Mouse (Mus musculus) kidney, adult 11 months (tissue): Measurements from ENCODE around the gene Lpin1.

ENCODE experiments used
- DNase-seq: peaks from one replicate; pipeline ENCODE4 v3.0.0; 2022

Lpin1 gene

GRCm38 (mm10) chr12:16570371-16571060 is 40.2 kb downstream of the Lpin1 start:
- DNase-seq: no peak

- DNase-seq: no peak
These were observed 41.7 kb downstream of the Lpin1 start for GRCm38 (mm10) chr12:16568936-16569650.

GRCm38 (mm10) chr12:16568496-16568895 is 42.3 kb downstream of the Lpin1 start:
- DNase-seq: no peak

- DNase-seq: no peak
These were observed 42.7 kb downstream of the Lpin1 start for GRCm38 (mm10) chr12:16568090-16568489.

- no peak for DNase-seq
These were observed 47.3 kb downstream of the Lpin1 start for GRCm38 (mm10) chr12:16563427-16563826.

- DNase-seq: no peak
These were observed 48.1 kb downstream of the Lpin1 start for GRCm38 (mm10) chr12:16562647-16563046.

- no peak for DNase-seq
These were observed 48.6 kb downstream of the Lpin1 start for GRCm38 (mm10) chr12:16562181-16562580.

- no peak for DNase-seq
These were observed 53.5 kb downstream of the Lpin1 start for GRCm38 (mm10) chr12:16557271-16557670.

GRCm38 (mm10) chr12:16554171-16554570 is 56.6 kb downstream of the Lpin1 start:
- DNase-seq: no peak

- DNase-seq: no peak
These were observed 58.5 kb downstream of the Lpin1 start for GRCm38 (mm10) chr12:16552108-16552771.

GRCm38 (mm10) chr12:16550983-16551454 is 59.7 kb downstream of the Lpin1 start:
- no peak for DNase-seq

GRCm38 (mm10) chr12:16548824-16549375 is 61.9 kb downstream of the Lpin1 start:
- DNase-seq: no peak

- no peak for DNase-seq
These were observed 69.2 kb downstream of the Lpin1 start for GRCm38 (mm10) chr12:16541606-16542005.

GRCm38 (mm10) chr12:16540712-16541111 is 70.1 kb downstream of the Lpin1 start:
- no peak for DNase-seq

- no peak for DNase-seq
These were observed 70.7 kb downstream of the Lpin1 start for GRCm38 (mm10) chr12:16539965-16540661.

GRCm38 (mm10) chr12:16533331-16533828 is 77.4 kb downstream of the Lpin1 start:
- DNase-seq: peak; percentile 58

GRCm38 (mm10) chr12:16532860-16533230 is 77.9 kb downstream of the Lpin1 start:
- no peak for DNase-seq

GRCm38 (mm10) chr12:16531956-16532859 is 78.6 kb downstream of the Lpin1 start:
- no peak for DNase-seq

- DNase-seq: no peak
These were observed 82.1 kb downstream of the Lpin1 start for GRCm38 (mm10) chr12:16528650-16529049.

- no peak for DNase-seq
These were observed 82.8 kb downstream of the Lpin1 start for GRCm38 (mm10) chr12:16527941-16528340.

- no peak for DNase-seq
These were observed 83.9 kb downstream of the Lpin1 start for GRCm38 (mm10) chr12:16526862-16527261.

GRCm38 (mm10) chr12:16526134-16526533 is 84.6 kb downstream of the Lpin1 start:
- no peak for DNase-seq
